ENCODE assay signal across 15 mouse cellular contexts in genomic region chr13:35652851-35653250, GRCm38 (mm10). TPM values are rescaled to one million over a fixed set of nuclear protein-coding genes. Genes with fewer than 3 reads are reported as not detected.
A peak's percentile ranks its signal among the peaks of the same experiment; 100 is the strongest.
DNase-seq lines count a peak whose midpoint lies in the region; ATAC-seq lines count a peak whose summit lies in the region.
"Had no signal": no experiment of that assay in that cellular context is flagged by ENCODE, and none has a peak within 500 bp of the region (broad histone marks: within the 10 kb centered on the region; RNA-seq: fewer than 3 reads in every experiment).

No protein-coding gene starts in this region.

- peak; percentile 30 for DNase-seq in adrenal gland, postnatal 10 days
- DNase-seq in adrenal gland, adult 18-20 months (ENCODE audit: low spot score in 2 of 2): no peak
- DNase-seq in layer of hippocampus, postnatal 14 days (ENCODE audit: low spot score in 2 of 2): peak; percentile 17 to 57
- no peak for DNase-seq in layer of hippocampus, adult 18-20 months (ENCODE audit: low spot score in 2 of 2)
- peak; percentile 32 for DNase-seq in cerebellum, adult 11-12 months
- DNase-seq in cerebellum, postnatal 25 days: peak; percentile 58 to 68
- DNase-seq in neural tube, embryonic 10.5 days (ENCODE audit: extremely low spot score, low spot score): no peak
- DNase-seq: gastrocnemius, postnatal 10 days; kidney, adult 2 months; kidney, postnatal 25 days; layer of hippocampus, postnatal 36 days; midbrain, embryonic 14.5 days; retina, postnatal 1 day; thymus, postnatal 36 days had no signal

- no peak for ATAC-seq in erythroid progenitor cell, adult 5-6 weeks (replicated peaks; ENCODE audit: low FRiP score, poor library complexity, severe bottlenecking)

RNA-seq across cellular contexts. Expression of gene Cdyl, which starts 6.8 kb away (rescaled TPM):
- total RNA-seq in adrenal gland, postnatal 10 days (2021): 10 to 100 TPM; 22.0 to 22.9 TPM
- total RNA-seq in adrenal gland, adult 18-20 months (2021): 10 to 100 TPM; 14.2 to 16.6 TPM
- 10 to 100 TPM; 14.1 to 18.5 TPM for total RNA-seq in layer of hippocampus, postnatal 14 days (2021)
- total RNA-seq in layer of hippocampus, adult 18-20 months (2021): 10 to 100 TPM; 31.5 to 32.7 TPM
- 46.9 and 61.6 TPM in 2 replicates for total RNA-seq in erythroid progenitor cell, adult 5-6 weeks (2015; ENCODE audit: low replicate concordance)
- 48.0 and 77.5 TPM in 2 replicates for total RNA-seq in erythroid progenitor cell, adult 5-6 weeks (2017; ENCODE audit: low replicate concordance)

Comparison
In these comparisons a context has a peak if more than half of its experiments do, and no peak if none do; other contexts are left out.
1. DNase-seq: peak in adrenal gland, postnatal 10 days (single experiment), layer of hippocampus, postnatal 14 days (2 of 2), cerebellum, adult 11-12 months (single experiment) and cerebellum, postnatal 25 days (2 of 2); none in adrenal gland, adult 18-20 months (0 of 2), layer of hippocampus, adult 18-20 months (0 of 2) and neural tube, embryonic 10.5 days (single experiment).